Comparison of ENCODE assay signal across 23 mouse cellular contexts in genomic region chr5:53111036-53111435, GRCm38 (mm10).
DNase-seq lines count a peak whose midpoint lies in the region; ATAC-seq lines count a peak whose summit lies in the region.
"Had no signal": no experiment of that assay in that cellular context is flagged by ENCODE, and none has a peak within 500 bp of the region (broad histone marks: within the 10 kb centered on the region; RNA-seq: fewer than 3 reads in every experiment).

No protein-coding gene starts in this region.

- no peak for ATAC-seq in hindbrain, embryonic 15.5 days (ENCODE audit: low FRiP score, low read depth)
- no peak for ATAC-seq in hindbrain, embryonic 11.5 days (ENCODE audit: low FRiP score)
- 0 out of 2 replicates have a peak, but pooled peaks have one; percentile 37 for ATAC-seq in kidney, embryonic 16.5 days (ENCODE audit: low FRiP score, low TSS enrichment)
- ATAC-seq: CD4-positive, CD25-positive, alpha-beta regulatory T cell, adult 4 months; forebrain, embryonic 14.5 days; inflammation-experienced regulatory T-cells, adult 6 months; liver, postnatal 0 days had no signal

- H3K4me3 ChIP-seq in hindbrain, embryonic 15.5 days = no peak overlapping the region
- no peak overlapping the region for H3K4me3 ChIP-seq in hindbrain, embryonic 11.5 days (ENCODE audit: low read depth, low read length)
- no peak overlapping the region for H3K4me3 ChIP-seq in kidney, embryonic 16.5 days (ENCODE audit: low read length)
- H3K4me3 ChIP-seq: embryonic facial prominence, embryonic 15.5 days; hindbrain, embryonic 10.5 days; layer of hippocampus, adult 2 months; limb, embryonic 12.5 days; midbrain, embryonic 12.5 days had no signal

- 53% methylated on average over 5 of the region's 5 CpGs for WGBS in hindbrain, embryonic 15.5 days
- 79% methylated on average over 5 of the region's 5 CpGs for WGBS in hindbrain, embryonic 11.5 days
- WGBS in kidney, embryonic 16.5 days = 46% methylated on average over 5 of the region's 5 CpGs

- no peaks in the 10 kb centered on the region for H3K27me3 ChIP-seq in hindbrain, embryonic 15.5 days
- H3K27me3 ChIP-seq in hindbrain, embryonic 11.5 days (ENCODE audit: control insufficient read depth, insufficient read depth, low read length) = no peaks in the 10 kb centered on the region
- H3K27me3 ChIP-seq in kidney, embryonic 16.5 days (ENCODE audit: insufficient read depth, low read length) = no peaks in the 10 kb centered on the region
- H3K27me3 ChIP-seq: embryonic facial prominence, embryonic 15.5 days; limb, embryonic 12.5 days had no signal

- H3K36me3 ChIP-seq in hindbrain, embryonic 15.5 days = no peaks in the 10 kb centered on the region
- H3K36me3 ChIP-seq in hindbrain, embryonic 11.5 days (ENCODE audit: control insufficient read depth, insufficient read depth, low read length) = no peaks in the 10 kb centered on the region
- peaks cover 12% of the 10 kb centered on the region; the same call in 1 of the 2 replicates for H3K36me3 ChIP-seq in kidney, embryonic 16.5 days (ENCODE audit: insufficient read depth, low read length)
- H3K36me3 ChIP-seq: embryonic facial prominence, embryonic 15.5 days; limb, embryonic 12.5 days; midbrain, embryonic 12.5 days had no signal

- peaks cover 14% of the 10 kb centered on the region; the same call in 1 of the 2 replicates for H3K4me1 ChIP-seq in hindbrain, embryonic 15.5 days (replicated peaks)
- H3K4me1 ChIP-seq in hindbrain, embryonic 11.5 days (replicated peaks; ENCODE audit: control insufficient read depth, insufficient read depth, low read length) = no peaks in the 10 kb centered on the region
- peaks cover 34% of the 10 kb centered on the region for H3K4me1 ChIP-seq in kidney, embryonic 16.5 days (ENCODE audit: insufficient read depth, low read length)
- H3K4me1 ChIP-seq: embryonic facial prominence, embryonic 15.5 days had no signal

- no peak for DNase-seq in hindbrain, embryonic 11.5 days (ENCODE audit: low spot score)
- peak; percentile 52 for DNase-seq in kidney, adult 18-20 months
- peak; percentile 24 for DNase-seq in yolk sac, embryonic 10.5 days (ENCODE audit: low spot score)
- no peak for DNase-seq in left cerebral cortex, adult 18-20 months (ENCODE audit: low spot score in 2 of 2)
- DNase-seq in thymus, postnatal 0 days (ENCODE audit: low spot score) = no peak
- DNase-seq: adrenal gland, postnatal 14 days; cerebellum, adult 9-11 months; liver, postnatal 0 days; lung, postnatal 10 days; right cerebral cortex, postnatal 14 days; thymus, postnatal 14 days had no signal

- no peak overlapping the region for H3K4me2 ChIP-seq in hindbrain, embryonic 15.5 days
- no peak overlapping the region for H3K4me2 ChIP-seq in hindbrain, embryonic 11.5 days (replicated peaks; ENCODE audit: low read depth, low read length)
- H3K4me2 ChIP-seq in kidney, embryonic 16.5 days (replicated peaks; ENCODE audit: low read depth, low read length) = 0 out of 2 replicates have a peak overlapping the region, but pooled peaks have one; percentile 14
- H3K4me2 ChIP-seq: embryonic facial prominence, embryonic 15.5 days; heart, embryonic 11.5 days; limb, embryonic 12.5 days; liver, embryonic 11.5 days; midbrain, embryonic 12.5 days had no signal

- no peaks in the 10 kb centered on the region for H3K9me3 ChIP-seq in hindbrain, embryonic 15.5 days
- H3K9me3 ChIP-seq in hindbrain, embryonic 11.5 days (ENCODE audit: control insufficient read depth, low read length) = no peaks in the 10 kb centered on the region
- peaks cover 5% of the 10 kb centered on the region for H3K9me3 ChIP-seq in kidney, embryonic 16.5 days (ENCODE audit: low read length)
- H3K9me3 ChIP-seq: embryonic facial prominence, embryonic 15.5 days had no signal

- H3K27ac ChIP-seq in hindbrain, embryonic 15.5 days (replicated peaks) = 0 out of 2 replicates have a peak overlapping the region, but pooled peaks have one; percentile 1
- H3K27ac ChIP-seq in hindbrain, embryonic 11.5 days (ENCODE audit: low read depth, low read length) = no peak overlapping the region
- H3K27ac ChIP-seq in kidney, embryonic 16.5 days (ENCODE audit: low read length) = peak overlapping the region; percentile 82
- H3K27ac ChIP-seq: embryonic facial prominence, embryonic 15.5 days; hindbrain, embryonic 10.5 days; layer of hippocampus, adult 2 months; limb, embryonic 12.5 days; midbrain, embryonic 12.5 days had no signal

- no peak overlapping the region for H3K9ac ChIP-seq in hindbrain, embryonic 15.5 days
- no peak overlapping the region for H3K9ac ChIP-seq in hindbrain, embryonic 11.5 days (ENCODE audit: low read depth, low read length)
- no peak overlapping the region for H3K9ac ChIP-seq in kidney, embryonic 16.5 days (replicated peaks; ENCODE audit: low read length)
- H3K9ac ChIP-seq: embryonic facial prominence, embryonic 15.5 days; limb, embryonic 12.5 days; liver, postnatal 0 days; midbrain, embryonic 12.5 days had no signal

Comparison
In these comparisons a context has a peak if more than half of its experiments do, and no peak if none do; other contexts are left out.
1. DNase-seq: peak in kidney, adult 18-20 months (single experiment) and yolk sac, embryonic 10.5 days (single experiment); none in hindbrain, embryonic 11.5 days (single experiment), left cerebral cortex, adult 18-20 months (0 of 2) and thymus, postnatal 0 days (single experiment).